Mouse (Mus musculus) CH12.LX (cell line): ENCODE data around the gene Eya2. TPM values are rescaled to one million over a fixed set of nuclear protein-coding genes. Genes with fewer than 3 reads are reported as not detected.

Experiments used
- DNase-seq: peaks from one replicate; pipeline ENCODE4 v3.0.0-alpha.2; 2013; ENCODE audit errors: extremely low read depth
- H3K27ac ChIP-seq: 2 replicates; pipeline ENCODE4 v1.5.1; 2012; ENCODE audit warnings: low read depth, mild to moderate bottlenecking, control low read depth, moderate library complexity; ENCODE audit not compliant: insufficient read depth
- H3K27me3 ChIP-seq: replicated peaks from 2 replicates; pipeline ENCODE3; 2012; ENCODE audit warnings: inconsistent platforms
- H3K36me3 ChIP-seq, 2 experiments: replicated peaks in 1 of 2; 2 replicates each; pipeline versions ENCODE3 to v1.6.1; 2012; ENCODE audit warnings: inconsistent platforms in 1 of 2, low read length in 1 of 2, mild to moderate bottlenecking in 1 of 2, mixed read lengths in 1 of 2, moderate library complexity in 1 of 2; ENCODE audit not compliant: control insufficient read depth in 1 of 2, insufficient read depth in 1 of 2
- H3K4me1 ChIP-seq, 2 experiments: 2 replicates each; pipeline ENCODE4 v1.6.1; 2012; ENCODE audit warnings: inconsistent platforms in 1 of 2, moderate library complexity in 1 of 2; ENCODE audit not compliant: insufficient read depth in 2 of 2, control insufficient read depth in 1 of 2
- H3K4me2 ChIP-seq: 2 replicates; pipeline ENCODE4 v1.6.1; 2012; ENCODE audit warnings: low read depth, mild to moderate bottlenecking, control low read depth; ENCODE audit not compliant: poor library complexity, insufficient read depth, severe bottlenecking
- H3K4me3 ChIP-seq, 3 experiments: fragments of 150-350 bp in 1 of 3; sonication (generic) in 1 of 3; replicated peaks in 1 of 3; 2 replicates each; pipeline versions ENCODE3 to v1.5.1; 2011 to 2012; ENCODE audit warnings: low read depth in 2 of 3, low read length in 2 of 3, mild to moderate bottlenecking in 2 of 3, moderate library complexity in 2 of 3, control low read depth in 1 of 3, improper control_type of control experiment in 1 of 3, inconsistent platforms in 1 of 3, mixed read lengths in 1 of 3; ENCODE audit not compliant: poor library complexity in 1 of 3
- H3K79me2 ChIP-seq: replicated peaks from 2 replicates; pipeline ENCODE4 v1.6.1; 2012; ENCODE audit warnings: mild to moderate bottlenecking, moderate library complexity; ENCODE audit not compliant: control insufficient read depth, poor library complexity, insufficient read depth, severe bottlenecking; ENCODE audit errors: extremely low read depth
- H3K9ac ChIP-seq: 2 replicates; pipeline ENCODE4 v1.6.1; 2012; ENCODE audit warnings: low read depth, mild to moderate bottlenecking, control low read depth, moderate library complexity; ENCODE audit not compliant: insufficient read depth
- H3K9me3 ChIP-seq: replicated peaks from 2 replicates; pipeline ENCODE3; 2012; ENCODE audit warnings: low read length, inconsistent platforms, mixed read lengths
- BHLHE40 ChIP-seq: IDR thresholded peaks from 2 replicates; pipeline ENCODE4 v1.6.1; 2011; ENCODE audit warnings: mild to moderate bottlenecking, low read depth, low read length, improper control_type of control experiment
- CTCF ChIP-seq, 2 experiments: IDR thresholded peaks in 1 of 2; conservative IDR thresholded peaks in 1 of 2; 2 replicates each; pipeline ENCODE4 v1.5.1; 2011 to 2012; ENCODE audit warnings: low read depth in 2 of 2, low read length in 2 of 2, improper control_type of control experiment in 1 of 2, inconsistent platforms in 1 of 2, mild to moderate bottlenecking in 1 of 2, moderate library complexity in 1 of 2
- EP300 ChIP-seq: IDR thresholded peaks from 2 replicates; pipeline ENCODE4 v1.6.1; 2011; ENCODE audit warnings: low read length, improper control_type of control experiment
- ETS1 ChIP-seq: conservative IDR thresholded peaks from 2 replicates; pipeline ENCODE4 v1.6.1; 2012; ENCODE audit warnings: low read depth, mild to moderate bottlenecking, inconsistent platforms, low read length, improper control_type of control experiment, moderate library complexity
- GABPA ChIP-seq: IDR thresholded peaks from 2 replicates; pipeline ENCODE4 v1.6.1; 2012; ENCODE audit warnings: low read depth, low read length, improper control_type of control experiment, inconsistent platforms; ENCODE audit not compliant: insufficient replicate concordance
- HCFC1 ChIP-seq: IDR thresholded peaks from 2 replicates; pipeline ENCODE4 v1.6.1; 2012; ENCODE audit warnings: low read depth, mild to moderate bottlenecking, inconsistent platforms, low read length, improper control_type of control experiment
- IRF4 ChIP-seq: IDR thresholded peaks from 2 replicates; pipeline ENCODE4 v1.6.1; 2014; ENCODE audit warnings: low read depth, mild to moderate bottlenecking, inconsistent platforms, low read length, improper control_type of control experiment
- JUN ChIP-seq: IDR thresholded peaks from 2 replicates; pipeline ENCODE4 v1.6.1; 2011; ENCODE audit warnings: low read depth, mild to moderate bottlenecking, low read length, improper control_type of control experiment, moderate library complexity; ENCODE audit not compliant: insufficient read depth
- JUND ChIP-seq: conservative IDR thresholded peaks from 2 replicates; pipeline ENCODE4 v1.6.1; 2011; ENCODE audit warnings: low read depth, low read length, improper control_type of control experiment
- MAZ ChIP-seq: IDR thresholded peaks from 2 replicates; pipeline ENCODE4 v1.6.1; 2012; ENCODE audit warnings: low read depth, mild to moderate bottlenecking, inconsistent platforms, low read length, improper control_type of control experiment, moderate library complexity
- MXI1 ChIP-seq: IDR thresholded peaks from 2 replicates; pipeline ENCODE4 v1.6.1; 2011; ENCODE audit warnings: mild to moderate bottlenecking, low read depth, low read length, improper control_type of control experiment
- NELFE ChIP-seq: IDR thresholded peaks from 2 replicates; pipeline ENCODE4 v1.6.1; 2011; ENCODE audit warnings: low read depth, low read length, improper control_type of control experiment
- ZMIZ1 ChIP-seq: IDR thresholded peaks from 2 replicates; pipeline ENCODE4 v1.6.1; 2012; ENCODE audit warnings: low read depth, mild to moderate bottlenecking, inconsistent platforms, low read length, improper control_type of control experiment
- dilution Hi-C: fragments of 300-500 bp; cut with MboI; formaldehyde crosslinking; loops from 2 replicates; pipeline ENCODE4 v1.14.3; 2020; ENCODE audit warnings: low sequenced_read_pairs; ENCODE audit not compliant: extremely low pct_unique_long_range_greater_than_20kb, extremely low pct_ligation_motif_present
- in situ Hi-C: fragments of 300-500 bp; cut with MboI; formaldehyde crosslinking; loops from 3 replicates; pipeline ENCODE4 v1.14.3; 2019; ENCODE audit warnings: low sequenced_read_pairs, low pct_ligation_motif_present, low pct_unique_long_range_greater_than_20kb, mixed read lengths
- polyA plus RNA-seq: library from polyadenylated mRNA; unstranded; fragments of >175 nt; gene quantifications from 2 replicates; pipeline ENCODE4 v1.2.1, GENCODE M21; 2012; ENCODE audit warnings: low read depth; ENCODE audit not compliant: insufficient read length
- total RNA-seq, 2 experiments: library from RNA; depleted of rRNA; stranded (reverse); fragments of 300-350 nt in 1 of 2; fragments of >200 nt in 1 of 2; gene quantifications; 2 replicates each; pipeline ENCODE4 v1.2.3; 2012 to 2014

The Eya2 gene
- total and polyA plus RNA-seq, 3 experiments, result not detected

DNA sequence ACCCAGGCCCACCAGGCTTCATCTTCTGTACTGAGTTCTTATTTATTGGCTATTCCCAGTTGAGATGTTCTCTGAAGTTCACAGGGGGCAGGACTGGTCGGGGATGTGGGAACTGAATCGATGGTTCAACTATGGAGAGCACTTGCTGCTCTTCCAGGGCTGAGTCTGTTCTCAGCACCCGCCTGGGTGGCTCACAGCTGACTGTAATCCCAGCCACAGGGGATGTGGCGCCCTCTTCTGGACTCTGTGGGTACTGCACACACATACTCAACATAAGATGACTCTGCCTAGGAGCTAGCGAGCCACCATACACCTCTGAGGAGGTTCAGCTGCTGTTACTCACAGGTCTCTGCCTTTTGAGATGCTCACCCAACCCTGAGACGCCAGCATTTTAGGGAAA, 121.9 kb downstream of the Eya2 start:
- H3K27me3 ChIP-seq, result peaks cover 61% of the 10 kb centered on the region
- H3K27ac ChIP-seq, result no peak overlapping the region
- no peak overlapping the region for H3K4me2 ChIP-seq
- peaks cover 5% of the 10 kb centered on the region for H3K9me3 ChIP-seq
- TF ChIP-seq ETS1 (no peak), CTCF (conservative IDR thresholded peaks at IDR 0.05 in 1 of 2, IDR thresholded peaks at IDR 0.05 in 1 of 2; ENCODE audit: low read depth in 2 of 2, low read length in 2 of 2) (peak; percentile 24 to 37; a peak in 3 of 4 replicates)
- in situ Hi-C loops (loop anchor here (25.0 kb wide), 1 partner anchor 179 kb away; no protein-coding TSS in a partner anchor), dilution Hi-C loops (no loop called here)
- DNase-seq, result no peak
- no peak overlapping the region for H3K4me3 ChIP-seq
- no peaks in the 10 kb centered on the region for H3K79me2 ChIP-seq
- H3K4me1 ChIP-seq, result peaks cover 0 to 2% of the 10 kb centered on the region in 2 experiments; a peak in 1 of 4 replicates
- H3K9ac ChIP-seq, result no peak overlapping the region
- H3K36me3 ChIP-seq, result no peaks in the 10 kb centered on the region

DNA sequence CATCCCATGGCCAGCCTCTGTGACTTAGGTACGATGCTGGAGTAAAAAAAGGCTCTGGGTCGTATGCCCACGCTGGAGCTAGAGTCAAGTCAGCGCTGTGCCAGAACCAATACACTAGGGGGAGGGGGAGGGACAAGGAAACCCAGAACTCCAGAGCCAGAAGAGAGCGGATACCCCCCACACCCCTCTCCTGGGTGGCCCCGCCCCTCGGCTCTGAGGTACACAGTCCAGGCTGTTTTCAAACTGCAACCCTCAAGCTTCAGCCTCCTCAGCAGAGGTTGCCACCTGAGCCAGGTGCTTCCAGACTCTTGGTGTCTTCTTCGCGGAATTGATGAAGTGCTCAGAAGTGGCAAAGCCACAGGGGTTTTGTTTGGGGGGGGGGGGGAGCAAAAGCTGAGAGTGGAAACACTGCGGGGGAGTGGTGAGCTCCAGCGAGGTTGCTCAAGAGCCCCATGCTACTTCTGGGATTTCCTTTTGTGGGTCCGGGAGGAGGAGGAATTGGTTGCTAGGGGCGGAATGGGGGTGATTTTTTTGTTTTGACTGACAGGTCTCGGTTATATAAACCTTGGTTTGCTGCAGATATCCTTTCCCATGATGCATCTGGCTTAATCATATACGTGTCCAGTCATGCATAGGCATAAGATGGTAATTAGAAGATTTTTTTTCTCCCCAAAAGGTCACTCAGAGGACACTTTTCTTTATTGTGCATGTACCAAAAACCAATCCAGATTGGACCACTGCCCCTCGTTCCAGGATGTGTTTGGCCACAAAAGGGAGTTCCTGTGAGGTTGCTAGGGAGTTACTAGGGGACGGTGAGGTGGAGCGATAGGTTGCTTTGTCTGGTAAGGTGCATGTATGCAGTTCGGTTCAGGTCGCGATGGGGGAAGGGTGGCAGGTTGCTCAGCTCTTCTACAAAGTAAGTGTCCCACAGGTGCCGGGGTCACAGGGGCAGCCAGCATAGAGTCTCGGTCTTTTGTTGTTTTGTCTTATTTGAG, 122.6 kb downstream of the Eya2 start:
- Histone ChIP-seq H3K36me3 (no peaks in the 10 kb centered on the region), H3K4me2 (no peak overlapping the region), H3K9ac (no peak overlapping the region), H3K4me1 (peaks cover 0 to 2% of the 10 kb centered on the region in 2 experiments; a peak in 1 of 4 replicates), H3K9me3 (peaks cover 5% of the 10 kb centered on the region), H3K4me3 (no peak overlapping the region), H3K79me2 (no peaks in the 10 kb centered on the region), H3K27me3 (peaks cover 53% of the 10 kb centered on the region), H3K27ac (no peak overlapping the region)
- DNase-seq, result no peak
- dilution Hi-C loops (no loop called here), in situ Hi-C loops (loop anchor here (25.0 kb wide), 1 partner anchor 180 kb away; no protein-coding TSS in a partner anchor)
- TF ChIP-seq EP300 (no peak), MAZ (no peak), JUN (no peak), HCFC1 (no peak), BHLHE40 (no peak), GABPA (no peak), IRF4 (no peak), ETS1 (no peak), ZMIZ1 (no peak), NELFE (no peak), MXI1 (no peak), CTCF (conservative IDR thresholded peaks at IDR 0.05 in 1 of 2, IDR thresholded peaks at IDR 0.05 in 1 of 2; ENCODE audit: low read depth in 2 of 2, low read length in 2 of 2) (no peak), JUND (no peak)
